Mouse (Mus musculus): ENCODE data around the gene Fam20c. TPM values are rescaled to one million over a fixed set of nuclear protein-coding genes. Genes with fewer than 3 reads are reported as not detected.

Fam20c gene
- polyA plus RNA-seq, 1 experiment from 2014 or later, result 4.3 TPM

- no peak overlapping the region for H3K9ac ChIP-seq
- no peak overlapping the region for H3K27ac ChIP-seq
- H3K9me3 ChIP-seq, result no peaks in the 10 kb centered on the region
- no peaks in the 10 kb centered on the region for H3K36me3 ChIP-seq
- H3K27me3 ChIP-seq, result no peaks in the 10 kb centered on the region; the same call in 1 of the 2 replicates
- H3K4me3 ChIP-seq, result no peak overlapping the region
- ATAC-seq (ENCODE audit: low FRiP score, low read depth), result peak; percentile 58
- H3K4me1 ChIP-seq, result peaks cover 13% of the 10 kb centered on the region
- WGBS, result 33% methylated on average over 9 of the region's 9 CpGs
- H3K4me2 ChIP-seq (replicated peaks), result no peak overlapping the region
These were observed 102.8 kb downstream of the Fam20c start for GRCm38 (mm10) chr5:138857010-138857617.

- 39% methylated on average over 13 of the region's 13 CpGs for WGBS
- Histone ChIP-seq H3K27me3 (no peaks in the 10 kb centered on the region; the same call in 1 of the 2 replicates), H3K4me1 (peaks cover 13% of the 10 kb centered on the region)
These were observed 103.5 kb downstream of the Fam20c start for GRCm38 (mm10) chr5:138857811-138858251.

More at GRCm38 (mm10) chr5:138857811-138858251, 103.5 kb downstream of the Fam20c start:
- H3K36me3 ChIP-seq, result no peaks in the 10 kb centered on the region
- no peaks in the 10 kb centered on the region for H3K9me3 ChIP-seq
- ATAC-seq (ENCODE audit: low FRiP score, low read depth), result no peak
- H3K9ac ChIP-seq, result no peak overlapping the region
- no peak overlapping the region for H3K27ac ChIP-seq
- H3K4me3 ChIP-seq, result no peak overlapping the region
- no peak overlapping the region for H3K4me2 ChIP-seq (replicated peaks)

Other genes with a start within 250 kb of the Fam20c start
- not detected in 2 replicates for gene 1700123K08Rik, start 189.8 kb upstream of the Fam20c start, polyA plus RNA-seq (2015; fragmentation: Nextera tagmentation; extraction: Ambion mirVana)
- gene Zfp68, start 134.8 kb upstream of the Fam20c start, polyA plus RNA-seq (2015; fragmentation: Nextera tagmentation; extraction: Ambion mirVana), result 82.9 and 87.4 TPM in 2 replicates
- gene A430033K04Rik, start 131.7 kb upstream of the Fam20c start, polyA plus RNA-seq (2015; fragmentation: Nextera tagmentation; extraction: Ambion mirVana), result 20.8 and 20.9 TPM in 2 replicates
- not detected in 2 replicates for gene Gm5294, start 65.6 kb downstream of the Fam20c start, polyA plus RNA-seq (2015; fragmentation: Nextera tagmentation; extraction: Ambion mirVana)
- 47.4 and 52.1 TPM in 2 replicates for gene Pdgfa, start 242.9 kb downstream of the Fam20c start, polyA plus RNA-seq (2015; fragmentation: Nextera tagmentation; extraction: Ambion mirVana)